Mouse (Mus musculus) MEL (cell line): ENCODE measurements around the gene Ppargc1a. TPM values are rescaled to one million over a fixed set of nuclear protein-coding genes. Genes with fewer than 3 reads are reported as not detected.

Source experiments
- DNase-seq: peaks from one replicate; pipeline ENCODE4 v3.0.0; 2011; ENCODE audit warnings: low read depth, low spot score
- H3K27ac ChIP-seq: 2 replicates; pipeline ENCODE4 v1.5.1; 2012; ENCODE audit warnings: low read depth, mild to moderate bottlenecking, control low read depth, low read length, moderate library complexity; ENCODE audit not compliant: control insufficient read depth
- H3K27me3 ChIP-seq, 2 experiments: fragments of 150-350 bp in 1 of 2; sonication (generic) in 1 of 2; 2 replicates each; pipeline ENCODE4 v1.6.1; 2012; ENCODE audit warnings: low read length in 2 of 2, mild to moderate bottlenecking in 2 of 2, improper control_type of control experiment in 1 of 2, moderate library complexity in 1 of 2; ENCODE audit not compliant: insufficient read depth in 2 of 2, control insufficient read depth in 1 of 2
- H3K36me3 ChIP-seq, 2 experiments: 2 replicates each; pipeline ENCODE4 v1.6.1; 2012 to 2014; ENCODE audit warnings: low read length in 2 of 2, improper control_type of control experiment in 1 of 2, inconsistent platforms in 1 of 2, mild to moderate bottlenecking in 1 of 2; ENCODE audit not compliant: insufficient read depth in 2 of 2, control insufficient read depth in 1 of 2
- H3K4me1 ChIP-seq, 2 experiments: fragments of 150-350 bp in 1 of 2; sonication (generic) in 1 of 2; 2 replicates each; pipeline ENCODE4 v1.6.1; 2012; ENCODE audit warnings: low read length in 2 of 2, improper control_type of control experiment in 1 of 2, mild to moderate bottlenecking in 1 of 2; ENCODE audit not compliant: insufficient read depth in 2 of 2, control insufficient read depth in 1 of 2
- H3K4me3 ChIP-seq, 2 experiments: fragments of 150-350 bp in 1 of 2; sonication (generic) in 1 of 2; 2 replicates each; pipeline ENCODE4 v1.5.1; 2012; ENCODE audit warnings: low read depth in 2 of 2, low read length in 2 of 2, mild to moderate bottlenecking in 2 of 2, moderate library complexity in 2 of 2, control low read depth in 1 of 2, improper control_type of control experiment in 1 of 2; ENCODE audit not compliant: control insufficient read depth in 1 of 2, insufficient read depth in 1 of 2
- H3K79me2 ChIP-seq: 2 replicates; pipeline ENCODE4 v1.6.1; 2012; ENCODE audit warnings: mild to moderate bottlenecking, low read length, moderate library complexity; ENCODE audit not compliant: control insufficient read depth, poor library complexity, insufficient read depth
- H3K9ac ChIP-seq: 2 replicates; pipeline ENCODE4 v1.6.1; 2012; ENCODE audit warnings: low read depth, mild to moderate bottlenecking, control low read depth, low read length, moderate library complexity; ENCODE audit not compliant: control insufficient read depth, poor library complexity, severe bottlenecking
- H3K9me3 ChIP-seq: fragments of 150-350 bp; sonication (generic); replicated peaks from 2 replicates; pipeline ENCODE4 v1.6.1; 2012; ENCODE audit warnings: mild to moderate bottlenecking, low read length, improper control_type of control experiment, moderate library complexity; ENCODE audit not compliant: insufficient read depth
- BHLHE40 ChIP-seq: IDR thresholded peaks from 2 replicates; pipeline ENCODE4 v1.6.1; 2012; ENCODE audit warnings: low read depth, mild to moderate bottlenecking, inconsistent platforms, low read length, improper control_type of control experiment, borderline replicate concordance
- CHD1 ChIP-seq: IDR thresholded peaks from 2 replicates; pipeline ENCODE4 v1.6.1; 2012; ENCODE audit warnings: low read depth, mild to moderate bottlenecking, inconsistent platforms, low read length, improper control_type of control experiment
- E2F4 ChIP-seq: IDR thresholded peaks from 2 replicates; pipeline ENCODE4 v1.6.1; 2011; ENCODE audit warnings: low read depth, low read length, improper control_type of control experiment, borderline replicate concordance
- ETS1 ChIP-seq: IDR thresholded peaks from 2 replicates; pipeline ENCODE4 v1.6.1; 2012; ENCODE audit warnings: low read depth, mild to moderate bottlenecking, inconsistent platforms, low read length, improper control_type of control experiment, moderate library complexity
- HCFC1 ChIP-seq: IDR thresholded peaks from 2 replicates; pipeline ENCODE4 v1.6.1; 2012; ENCODE audit warnings: low read depth, mild to moderate bottlenecking, inconsistent platforms, low read length, improper control_type of control experiment, moderate library complexity
- JUND ChIP-seq: IDR thresholded peaks from 2 replicates; pipeline ENCODE4 v1.6.1; 2011; ENCODE audit warnings: low read depth, mild to moderate bottlenecking, improper control_type of control experiment, low read length
- KAT2A ChIP-seq: conservative IDR thresholded peaks from 2 replicates; pipeline ENCODE4 v1.6.1; 2012; ENCODE audit warnings: low read depth, low read length, improper control_type of control experiment, inconsistent platforms
- MAZ ChIP-seq: IDR thresholded peaks from 2 replicates; pipeline ENCODE4 v1.6.1; 2012; ENCODE audit warnings: low read depth, mild to moderate bottlenecking, inconsistent platforms, low read length, improper control_type of control experiment
- MXI1 ChIP-seq: IDR thresholded peaks from 2 replicates; pipeline ENCODE4 v1.6.1; 2011; ENCODE audit warnings: mild to moderate bottlenecking, low read depth, low read length, improper control_type of control experiment
- NELFE ChIP-seq: IDR thresholded peaks from 2 replicates; pipeline ENCODE4 v1.6.1; 2011; ENCODE audit warnings: low read depth, low read length, improper control_type of control experiment
- NRF1 ChIP-seq: IDR thresholded peaks from 2 replicates; pipeline ENCODE4 v1.6.1; 2014; ENCODE audit warnings: low read depth, mild to moderate bottlenecking, inconsistent platforms, low read length, improper control_type of control experiment, moderate library complexity; ENCODE audit not compliant: poor library complexity, insufficient read depth, severe bottlenecking
- POLR2AphosphoS5 ChIP-seq: IDR thresholded peaks from 2 replicates; pipeline ENCODE4 v1.6.1; 2012; ENCODE audit warnings: low read depth, borderline replicate concordance, mild to moderate bottlenecking, inconsistent platforms, low read length, moderate library complexity, mixed read lengths
- SMC3 ChIP-seq: IDR thresholded peaks from 2 replicates; pipeline ENCODE4 v1.6.1; 2011; ENCODE audit warnings: low read depth, low read length, improper control_type of control experiment
- TBP ChIP-seq: IDR thresholded peaks from 2 replicates; pipeline ENCODE4 v1.8.0; 2011; ENCODE audit warnings: low read depth, low read length, improper control_type of control experiment
- TCF12 ChIP-seq: IDR thresholded peaks from 2 replicates; pipeline ENCODE4 v1.6.1; 2014; ENCODE audit warnings: low read depth, mild to moderate bottlenecking, inconsistent platforms, low read length, improper control_type of control experiment, moderate library complexity
- USF2 ChIP-seq, 2 experiments: IDR thresholded peaks; 2 replicates each; pipeline ENCODE4 v1.6.1; 2011 to 2012; ENCODE audit warnings: improper control_type of control experiment in 2 of 2, low read length in 2 of 2, borderline replicate concordance in 1 of 2, inconsistent platforms in 1 of 2, low read depth in 1 of 2, mild to moderate bottlenecking in 1 of 2; ENCODE audit not compliant: insufficient read depth in 1 of 2
- ZKSCAN1 ChIP-seq: IDR thresholded peaks from 2 replicates; pipeline ENCODE4 v1.6.1; 2012; ENCODE audit warnings: low read depth, mild to moderate bottlenecking, inconsistent platforms, low read length, improper control_type of control experiment, moderate library complexity
- ZMIZ1 ChIP-seq: IDR thresholded peaks from 2 replicates; pipeline ENCODE4 v1.6.1; 2012; ENCODE audit warnings: low read depth, mild to moderate bottlenecking, inconsistent platforms, low read length, improper control_type of control experiment, moderate library complexity
- polyA plus RNA-seq, 2 experiments: library from polyadenylated mRNA; stranded (reverse) in 1 of 2; unstranded in 1 of 2; fragments of >175 nt in 1 of 2; fragments of >200 nt in 1 of 2; gene quantifications; 2 replicates each; pipeline versions ENCODE4 v1.2.1 to v1.2.4; 2012; ENCODE audit warnings: low replicate concordance in 2 of 2, low read depth in 1 of 2; ENCODE audit not compliant: insufficient read length in 2 of 2, insufficient read depth in 1 of 2, missing spikeins in 1 of 2
- total RNA-seq: library from RNA; depleted of rRNA; stranded (reverse); fragments of 300-350 nt; gene quantifications from 2 replicates; pipeline ENCODE4 v1.2.3, GENCODE M21; 2012

The Ppargc1a gene
- total and polyA plus RNA-seq, 3 experiments, result 0.04 to 0.06 TPM; not detected in 1

DNA sequence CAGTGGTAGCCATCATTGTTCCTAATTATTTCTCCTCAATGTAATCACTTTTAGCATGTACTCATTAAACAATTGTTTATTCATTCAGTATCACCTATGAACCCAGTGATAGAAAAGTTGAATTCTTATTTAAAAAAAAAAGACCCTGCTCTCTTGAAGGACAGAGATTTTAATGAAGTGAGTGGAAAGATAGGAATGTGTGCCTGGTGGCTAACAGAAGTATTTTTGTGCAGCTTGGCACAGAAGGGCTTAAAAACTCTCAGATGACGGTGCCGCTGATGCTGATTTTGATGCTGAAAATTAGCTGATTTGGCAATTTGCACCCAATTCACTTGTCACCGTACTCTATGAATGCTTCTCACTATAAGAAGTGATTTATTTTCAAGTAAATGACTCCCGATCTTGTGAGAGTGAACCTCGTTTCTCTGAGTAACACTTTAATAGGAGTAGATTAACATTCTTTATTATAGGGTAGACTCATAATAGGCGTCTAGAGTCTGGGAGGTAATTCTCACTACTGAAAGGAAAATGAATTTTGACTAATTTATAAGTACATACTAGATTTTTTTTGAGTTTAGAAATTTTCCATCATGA is 20.0 kb downstream of the Ppargc1a start:
- H3K79me2 ChIP-seq, result no peaks in the 10 kb centered on the region
- no peaks in the 10 kb centered on the region for H3K36me3 ChIP-seq
- no peak for DNase-seq
- no peak overlapping the region for H3K27ac ChIP-seq
- TF ChIP-seq NRF1, result no peak
- TF ChIP-seq TBP, result no peak
- no peak for TF ChIP-seq HCFC1
- TF ChIP-seq NELFE, result no peak
- TF ChIP-seq E2F4, result no peak
- TF ChIP-seq KAT2A, result no peak
- TF ChIP-seq USF2 (IDR thresholded peaks at IDR 0.05; ENCODE audit: borderline replicate concordance in 1 of 2, insufficient read depth in 1 of 2, low read depth in 1 of 2, low read length in 2 of 2), result no peak
- TF ChIP-seq ETS1, result no peak
- TF ChIP-seq JUND, result no peak
- no peak for TF ChIP-seq ZMIZ1
- TF ChIP-seq MAZ, result no peak
- no peak for TF ChIP-seq MXI1
- no peak overlapping the region for H3K9ac ChIP-seq
- peaks cover 0 to 2% of the 10 kb centered on the region in 2 experiments; a peak in 2 of 4 replicates for H3K27me3 ChIP-seq
- H3K4me1 ChIP-seq, result no peaks in the 10 kb centered on the region
- no peaks in the 10 kb centered on the region for H3K9me3 ChIP-seq
- no peak overlapping the region for H3K4me3 ChIP-seq

DNA sequence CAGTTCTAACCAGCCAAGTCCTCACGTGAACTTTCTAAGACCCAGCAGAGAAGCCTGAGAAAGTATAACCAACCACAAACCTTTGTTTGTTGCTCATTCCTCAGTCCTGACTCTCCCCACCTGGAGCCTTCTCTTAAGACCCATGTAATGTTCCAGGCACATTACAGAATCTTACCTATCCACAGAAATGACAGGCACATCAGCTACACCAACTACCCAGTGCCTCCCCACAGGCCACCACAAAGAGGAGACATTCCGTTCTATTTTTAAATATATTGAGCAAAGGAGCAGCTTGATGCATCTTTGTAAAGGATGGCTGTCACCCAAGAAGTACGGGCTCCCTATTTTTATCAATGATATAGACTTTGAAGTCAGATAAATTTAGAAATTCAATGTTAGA is 20.7 kb downstream of the Ppargc1a start:
- Histone ChIP-seq H3K79me2 (no peaks in the 10 kb centered on the region), H3K27ac (no peak overlapping the region), H3K4me3 (no peak overlapping the region), H3K9ac (no peak overlapping the region), H3K27me3 (peaks cover 0 to 2% of the 10 kb centered on the region in 2 experiments; a peak in 2 of 4 replicates), H3K36me3 (no peaks in the 10 kb centered on the region), H3K9me3 (no peaks in the 10 kb centered on the region), H3K4me1 (no peaks in the 10 kb centered on the region)
- no peak for DNase-seq
- TF ChIP-seq SMC3 (no peak), POLR2AphosphoS5 (no peak), TCF12 (no peak), BHLHE40 (no peak), CHD1 (no peak), ZKSCAN1 (no peak), USF2 (IDR thresholded peaks at IDR 0.05; ENCODE audit: borderline replicate concordance in 1 of 2, insufficient read depth in 1 of 2, low read depth in 1 of 2, low read length in 2 of 2) (no peak), MAZ (no peak)
